Mouse (Mus musculus): ENCODE results near the gene Gm17026.
"Not testable (repeated sequence)": the region's sequence is repeated elsewhere in the genome, so short reads cannot be mapped to it uniquely, and the experiment has no call there.

Gm17026 gene

GRCm38 (mm10) chr14:42259948-42260347 is at the start of gene Gm17026:
Gene Gm17026 (minus strand): TSS chr14:42260048.
- DNase-seq (ENCODE audit: low spot score): not testable (repeated sequence)

- not testable (repeated sequence) for DNase-seq (ENCODE audit: low spot score)
Observed at GRCm38 (mm10) chr14:42297258-42297657, 37.4 kb upstream of the Gm17026 start, which contains the start of gene Gm9611. Gene Gm9611 (minus strand): TSS chr14:42297358.

- DNase-seq (ENCODE audit: low spot score): not testable (repeated sequence)
Observed at GRCm38 (mm10) chr14:42216766-42217537, 42.9 kb downstream of the Gm17026 start.
